Mouse (Mus musculus) cortical plate, adult 2 months (tissue): ENCODE results near the gene Aida.

Experiments
- CTCF ChIP-seq: fragments of 200-500 bp; IDR thresholded peaks from 2 replicates; pipeline ENCODE4 v1.5.1; 2011; ENCODE audit warnings: mild to moderate bottlenecking, control low read depth, low read length; ENCODE audit not compliant: insufficient read depth; ENCODE audit errors: extremely low read depth
- POLR2A ChIP-seq: fragments of 200-500 bp; IDR thresholded peaks from 2 replicates; pipeline ENCODE4 v1.6.1; 2011; ENCODE audit warnings: mild to moderate bottlenecking, low read length, control low read depth; ENCODE audit not compliant: insufficient read depth; ENCODE audit errors: extremely low read depth

DNA sequence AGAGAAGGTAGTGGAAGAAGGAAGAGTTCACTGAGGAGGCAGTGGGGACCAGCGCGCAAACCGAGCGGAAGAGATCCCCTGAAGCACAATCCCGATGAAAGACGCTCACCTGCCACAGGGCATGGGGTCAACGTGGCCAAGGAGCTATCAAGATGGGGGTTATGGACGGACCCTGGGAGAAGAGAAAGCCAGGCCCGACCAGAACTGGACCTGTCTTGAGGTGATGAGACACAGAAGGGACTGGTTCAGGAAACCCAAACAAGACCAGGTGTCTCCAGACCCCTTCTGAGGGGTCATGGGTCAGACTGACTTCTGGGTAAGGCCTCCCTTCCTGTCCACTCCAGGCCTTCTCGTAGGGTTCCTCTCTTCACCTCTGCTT is 49.4 kb downstream of the Aida start:
- TF ChIP-seq CTCF = no peak
- TF ChIP-seq POLR2A = no peak
